Mouse (Mus musculus) liver, adult 2 months (tissue): ENCODE data around the gene Fam241a. TPM values are rescaled to one million over a fixed set of nuclear protein-coding genes. Genes with fewer than 3 reads are reported as not detected.

Experiments
- DNase-seq: peaks from one replicate; pipeline ENCODE4 v3.0.0-alpha.2; 2011; ENCODE audit warnings: low read depth, low spot score; ENCODE audit errors: extremely low read depth
- H3K27ac ChIP-seq: fragments of 200-500 bp; replicated peaks from 2 replicates; pipeline ENCODE4 v1.5.1; 2012; ENCODE audit warnings: low read depth, mild to moderate bottlenecking, control low read depth, inconsistent platforms, low read length; ENCODE audit not compliant: insufficient read depth
- H3K27me3 ChIP-seq: fragments of 200-500 bp; 2 replicates; pipeline ENCODE4 v1.6.1; 2012; ENCODE audit warnings: mild to moderate bottlenecking, moderate library complexity, low read length, inconsistent platforms; ENCODE audit not compliant: control insufficient read depth, insufficient read depth
- H3K36me3 ChIP-seq: fragments of 200-500 bp; 2 replicates; pipeline ENCODE4 v1.6.1; 2012; ENCODE audit warnings: low read length, inconsistent platforms; ENCODE audit not compliant: control insufficient read depth, insufficient read depth
- H3K4me1 ChIP-seq: fragments of 200-500 bp; 2 replicates; pipeline ENCODE4 v1.6.1; 2011; ENCODE audit warnings: low read length; ENCODE audit not compliant: control insufficient read depth, insufficient read depth
- H3K4me3 ChIP-seq: fragments of 200-500 bp; 2 replicates; pipeline ENCODE4 v1.5.1; 2011; ENCODE audit warnings: low read depth, mild to moderate bottlenecking, control low read depth, low read length, moderate library complexity; ENCODE audit not compliant: insufficient read depth
- H3K79me2 ChIP-seq: fragments of 200-500 bp; 2 replicates; pipeline ENCODE4 v1.6.1; 2012; ENCODE audit warnings: inconsistent platforms, mild to moderate bottlenecking, low read length, moderate library complexity; ENCODE audit not compliant: control insufficient read depth, insufficient read depth
- H3K9ac ChIP-seq: fragments of 200-500 bp; 2 replicates; pipeline ENCODE4 v1.6.1; 2012; ENCODE audit warnings: low read depth, mild to moderate bottlenecking, control low read depth, inconsistent platforms, low read length
- CTCF ChIP-seq: fragments of 200-500 bp; IDR thresholded peaks from 2 replicates; pipeline ENCODE4 v1.5.1; 2011; ENCODE audit warnings: low read depth, low read length, control low read depth
- POLR2A ChIP-seq: fragments of 200-500 bp; IDR thresholded peaks from 2 replicates; pipeline ENCODE4 v1.6.1; 2011; ENCODE audit warnings: low read length, control low read depth; ENCODE audit not compliant: insufficient read depth; ENCODE audit errors: extremely low read depth
- WGBS: fragments of 180-500 bp; shearing (Covaris S2); methylation state at CpG from one replicate; pipeline ENCODE4 v1.1.7; 2018; 5-methylcytosine and 5-hydroxymethylcytosine counted together
- polyA plus RNA-seq: library from polyadenylated mRNA; depleted of rRNA; stranded (reverse); fragments of >200 nt; gene quantifications from 2 replicates; pipeline ENCODE4 v1.2.3, GENCODE M21; 2012
- total RNA-seq: library from RNA; depleted of rRNA; stranded (reverse); fragments of >200 nt; gene quantifications from 2 replicates; pipeline ENCODE4 v1.2.3, GENCODE M21; 2014

The Fam241a gene
- total and polyA plus RNA-seq, 2 experiments = 1.1 to 3.2 TPM

DNA sequence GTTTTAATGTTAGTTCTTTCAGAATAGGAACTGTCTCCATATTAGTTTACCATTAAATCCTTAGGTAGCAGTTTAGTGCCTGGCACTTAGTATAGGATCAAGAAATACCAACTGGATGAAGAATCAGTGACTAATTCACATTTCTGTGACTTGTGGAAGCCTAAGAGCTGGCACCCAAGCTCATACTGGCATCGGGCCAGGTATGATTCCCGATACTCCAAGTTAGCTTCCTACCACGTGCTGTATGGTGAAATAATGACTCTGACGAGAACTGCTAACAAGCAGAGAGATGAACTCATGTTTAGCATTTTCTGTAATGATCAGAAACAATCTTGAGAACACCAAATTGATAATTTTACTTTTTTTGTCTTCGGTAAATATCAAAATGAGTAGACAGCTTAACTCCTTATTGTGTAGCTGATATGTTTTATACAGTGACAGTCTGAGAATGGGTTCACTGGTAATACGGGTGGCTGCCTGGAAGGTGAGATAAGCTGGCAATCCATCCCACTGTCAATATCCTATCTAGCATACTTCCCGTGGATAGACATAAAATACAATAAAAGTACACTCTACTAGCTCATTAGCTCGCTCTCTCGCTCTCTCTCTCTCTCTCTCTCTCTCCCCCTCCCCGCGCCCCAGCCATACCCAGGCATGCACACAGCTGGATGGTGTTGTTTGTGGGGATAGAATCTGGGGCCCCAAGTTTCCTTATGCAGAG, 47.9 kb downstream of the Fam241a start:
- 54% methylated on average over 11 of the region's 11 CpGs for WGBS
- no peaks in the 10 kb centered on the region for H3K79me2 ChIP-seq
- H3K4me1 ChIP-seq = peaks cover 2% of the 10 kb centered on the region
- H3K27ac ChIP-seq = no peak overlapping the region
- peak; percentile 79 for DNase-seq
- no peaks in the 10 kb centered on the region for H3K27me3 ChIP-seq
- H3K9ac ChIP-seq = no peak overlapping the region
- TF ChIP-seq POLR2A (no peak), CTCF (no peak)
- H3K4me3 ChIP-seq = no peak overlapping the region
- H3K36me3 ChIP-seq = no peaks in the 10 kb centered on the region

DNA sequence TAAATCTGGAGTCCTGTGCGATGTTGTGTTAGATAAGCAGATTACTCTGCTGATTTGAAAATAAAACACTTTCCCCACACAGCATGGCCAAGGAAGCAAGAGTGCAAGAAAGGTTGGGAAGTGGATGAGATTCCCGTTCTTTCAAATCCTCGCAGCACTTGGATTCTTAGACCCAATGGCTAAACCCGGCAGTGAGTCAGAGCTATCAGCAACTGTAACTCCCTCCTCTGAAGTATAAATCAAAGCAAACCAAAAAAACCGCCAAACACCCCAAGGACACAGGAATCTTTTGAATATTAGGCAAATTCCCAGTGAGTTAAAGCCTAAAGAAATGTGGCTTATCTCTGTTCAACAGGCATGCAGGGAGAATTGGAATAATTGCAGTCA, 52.2 kb downstream of the Fam241a start:
- Histone ChIP-seq H3K4me3 (no peak overlapping the region), H3K36me3 (no peaks in the 10 kb centered on the region), H3K9ac (no peak overlapping the region), H3K27ac (no peak overlapping the region), H3K27me3 (no peaks in the 10 kb centered on the region), H3K79me2 (no peaks in the 10 kb centered on the region), H3K4me1 (peaks cover 9% of the 10 kb centered on the region)
- WGBS = 46% methylated on average over 5 of the region's 5 CpGs
- DNase-seq = no peak
- no peak for TF ChIP-seq POLR2A

DNA sequence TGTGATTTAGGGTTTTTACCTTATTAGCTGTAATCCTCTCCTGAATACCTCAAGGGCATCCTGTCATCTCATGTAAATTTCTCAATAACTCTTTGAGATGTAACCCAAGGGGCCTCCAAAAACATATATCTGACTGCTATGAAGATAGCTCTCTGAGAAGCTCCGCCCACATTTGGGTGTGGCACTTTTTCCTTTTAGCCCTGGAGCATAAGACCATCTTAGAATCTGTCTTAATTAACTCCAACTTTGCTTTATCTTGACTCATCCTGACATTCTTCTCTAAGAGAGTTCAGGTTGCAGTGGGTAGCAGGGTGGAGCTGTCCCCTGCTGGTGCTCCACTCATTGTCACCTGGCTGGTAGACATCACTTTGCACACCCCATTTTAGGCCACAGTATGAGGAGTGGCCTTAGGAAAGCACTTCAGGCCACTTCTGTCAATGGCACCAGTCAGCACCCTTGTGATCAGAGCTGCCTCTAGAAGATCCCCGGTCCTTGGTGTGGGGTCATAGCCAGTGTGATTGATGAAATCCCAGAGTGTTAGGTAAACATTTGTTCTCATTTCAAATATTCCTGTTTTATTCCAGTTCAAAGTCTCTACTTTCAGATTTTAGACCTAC, 52.7 kb downstream of the Fam241a start:
- Histone ChIP-seq H3K36me3 (no peaks in the 10 kb centered on the region), H3K4me1 (peaks cover 11% of the 10 kb centered on the region), H3K27ac (no peak overlapping the region), H3K79me2 (no peaks in the 10 kb centered on the region), H3K4me3 (no peak overlapping the region), H3K9ac (no peak overlapping the region), H3K27me3 (no peaks in the 10 kb centered on the region)
- WGBS = 55% methylated on average over 2 of the region's 2 CpGs
- TF ChIP-seq POLR2A (no peak), CTCF (no peak)
- DNase-seq = peak; percentile 84

DNA sequence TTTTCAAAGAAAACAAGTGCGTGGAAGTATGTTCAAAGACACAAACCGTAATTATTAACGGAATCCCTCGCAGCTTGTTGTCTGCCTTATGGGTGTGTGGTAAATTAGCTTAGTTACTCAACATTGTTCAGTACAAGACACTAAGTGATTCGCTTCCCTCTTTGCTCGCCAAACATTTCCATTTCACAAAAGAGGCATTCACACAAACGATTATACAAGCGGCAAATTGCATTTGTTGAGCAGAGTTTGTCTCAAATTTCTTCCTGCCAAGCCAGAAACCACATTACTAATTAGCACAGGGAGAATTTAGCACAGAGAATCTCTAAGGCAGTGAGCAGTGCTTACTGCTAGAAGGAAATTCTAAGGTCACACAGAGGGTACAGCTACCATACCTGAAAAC, 54.2 kb downstream of the Fam241a start:
- no peak overlapping the region for H3K27ac ChIP-seq
- no peak overlapping the region for H3K4me3 ChIP-seq
- DNase-seq = no peak
- H3K36me3 ChIP-seq = no peaks in the 10 kb centered on the region
- H3K79me2 ChIP-seq = no peaks in the 10 kb centered on the region
- H3K9ac ChIP-seq = no peak overlapping the region
- H3K27me3 ChIP-seq = no peaks in the 10 kb centered on the region
- TF ChIP-seq CTCF (no peak), POLR2A (no peak)
- 92% methylated on average over 8 of the region's 8 CpGs for WGBS
- peaks cover 11% of the 10 kb centered on the region for H3K4me1 ChIP-seq

DNA sequence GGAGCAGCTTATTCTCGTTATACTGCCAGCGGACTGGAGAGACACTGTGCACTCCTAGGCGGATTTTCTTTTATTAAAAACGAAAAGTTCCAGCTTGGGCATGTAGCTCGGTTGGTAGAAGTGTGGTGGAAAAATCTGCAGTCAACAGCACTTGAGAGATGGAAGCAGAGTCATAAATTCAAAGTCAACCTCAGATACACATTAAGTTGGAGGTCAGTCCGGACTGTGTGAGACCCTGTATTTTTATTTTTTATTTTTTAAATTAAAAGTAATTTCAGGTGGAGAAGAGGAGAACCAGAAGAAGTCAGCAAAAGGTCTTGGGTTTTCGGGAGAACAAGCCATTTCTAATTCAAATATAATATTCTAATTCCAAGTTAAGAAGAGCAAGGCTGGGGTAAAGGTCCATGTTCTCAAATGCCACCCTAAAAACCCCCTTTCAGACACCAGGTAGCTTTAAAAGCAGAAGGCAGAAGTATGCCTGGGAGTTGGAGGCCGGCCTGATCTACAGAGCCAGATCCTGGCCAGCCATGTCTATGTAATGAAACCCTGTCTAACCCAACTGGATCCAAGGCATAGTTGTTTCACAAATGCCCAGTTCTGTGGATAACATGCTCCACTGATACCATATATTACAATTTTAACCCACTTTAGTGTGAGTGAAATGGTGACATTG, 58.0 kb downstream of the Fam241a start:
- DNase-seq = peak; percentile 41
- Histone ChIP-seq H3K4me1 (peaks cover 14% of the 10 kb centered on the region), H3K36me3 (no peaks in the 10 kb centered on the region), H3K4me3 (peak overlapping the region; percentile 62), H3K9ac (peak overlapping the region; percentile 48; the same call in 1 of the 2 replicates), H3K79me2 (peaks cover 8% of the 10 kb centered on the region; the same call in 1 of the 2 replicates), H3K27me3 (no peaks in the 10 kb centered on the region), H3K27ac (peak overlapping the region; percentile 70)
- WGBS = 17% methylated on average over 8 of the region's 8 CpGs
- no peak for TF ChIP-seq POLR2A
- TF ChIP-seq CTCF = no peak
